Mouse (Mus musculus) heart, postnatal 0 days (tissue): ENCODE results near the gene Mcts1.

ENCODE experiments used
- CTCF ChIP-seq: IDR thresholded peaks from 2 replicates; pipeline ENCODE4 v1.5.1; 2016; ENCODE audit warnings: antibody characterized with exemption, control low read depth, low read depth
- EP300 ChIP-seq: IDR thresholded peaks from 2 replicates; pipeline ENCODE4 v1.6.1; 2016; ENCODE audit warnings: antibody characterized with exemption, low read depth

- TF ChIP-seq CTCF (no peak), EP300 (no peak)
Observed at GRCm38 (mm10) chrX:38634801-38635637, 34.6 kb downstream of the Mcts1 start, which contains the start of gene C1galt1c1.
